Mouse (Mus musculus) right cerebral cortex, postnatal 25 days (tissue): ENCODE results near the gene Alpk1.

Source experiments
- DNase-seq: peaks from one replicate; pipeline ENCODE4 v3.0.0; 2022

Gene Alpk1

DNA sequence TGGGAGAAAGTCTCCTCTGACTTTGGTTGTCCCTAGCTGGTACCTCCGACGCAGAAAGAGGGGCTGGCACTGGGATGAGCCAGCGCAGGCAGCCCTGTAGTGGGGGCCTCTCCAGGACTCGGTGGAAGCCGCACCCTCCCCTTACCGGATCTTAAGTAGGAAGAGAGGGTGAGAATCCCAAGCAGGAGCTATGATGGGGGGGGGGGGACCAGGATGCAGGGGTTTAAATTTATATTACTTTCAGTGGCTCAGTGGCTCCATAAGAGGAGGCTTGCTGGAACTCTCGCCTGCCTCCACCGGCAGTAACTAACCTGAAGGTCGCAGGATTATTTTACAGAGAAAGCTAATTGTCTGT, 152.4 kb downstream of the Alpk1 start:
- DNase-seq = no peak

DNA sequence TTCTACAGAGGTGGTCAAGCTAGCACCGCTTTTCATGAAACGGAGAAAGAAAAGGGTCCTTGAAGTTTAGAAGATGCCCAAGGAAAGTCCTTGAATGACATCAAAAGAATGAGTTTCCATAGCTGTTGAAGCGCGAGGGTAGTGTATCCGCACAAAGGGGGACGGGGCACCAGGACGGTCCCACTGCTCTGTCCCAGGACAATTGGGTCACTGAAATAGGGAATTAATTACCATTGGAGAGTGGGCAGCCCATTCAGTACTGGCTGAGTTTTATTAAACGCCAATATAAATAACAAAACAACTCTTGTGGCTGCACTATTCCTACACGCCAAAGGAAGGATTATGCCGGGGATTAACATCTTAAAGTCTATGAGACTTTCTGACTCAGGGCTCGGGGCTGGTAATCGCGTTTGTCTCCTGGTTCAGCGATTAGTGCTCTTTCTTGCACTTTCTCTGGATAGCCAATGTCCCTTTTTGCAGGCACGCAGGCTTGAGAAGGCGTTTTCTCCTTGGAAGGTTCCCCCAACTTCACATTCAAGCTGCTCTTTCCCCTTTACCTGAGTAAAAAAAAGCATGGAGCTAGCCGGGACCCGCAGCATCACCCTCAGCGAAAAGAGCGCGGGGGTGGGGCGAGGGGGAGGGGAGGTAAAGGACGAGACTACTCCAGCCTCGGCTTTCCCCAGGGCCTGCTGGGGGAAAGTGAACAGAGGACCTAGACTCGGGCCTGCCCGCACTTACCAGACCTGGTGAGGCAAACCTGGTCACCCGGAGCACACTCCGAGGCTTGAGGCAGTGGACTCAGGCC, 153.0 kb downstream of the Alpk1 start:
- no peak for DNase-seq

DNA sequence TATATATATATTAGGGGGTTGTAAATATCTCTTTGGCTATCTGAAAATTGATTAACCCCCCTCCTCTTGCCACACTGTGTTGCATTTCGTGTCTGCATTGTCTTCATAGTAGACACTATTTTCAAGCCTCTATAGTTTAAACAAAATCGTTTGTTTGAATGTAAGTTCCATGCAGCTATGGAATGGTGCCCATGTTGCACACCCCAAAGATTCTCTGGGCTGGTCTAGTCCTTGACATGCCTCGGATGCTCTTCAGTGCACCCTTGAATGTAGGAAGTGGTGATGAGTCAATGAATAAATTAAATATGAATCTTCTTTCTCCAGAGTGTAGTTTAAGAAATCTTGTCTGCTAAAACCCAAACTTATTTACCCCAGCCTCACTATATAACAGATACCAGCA, 153.8 kb downstream of the Alpk1 start:
- no peak for DNase-seq

DNA sequence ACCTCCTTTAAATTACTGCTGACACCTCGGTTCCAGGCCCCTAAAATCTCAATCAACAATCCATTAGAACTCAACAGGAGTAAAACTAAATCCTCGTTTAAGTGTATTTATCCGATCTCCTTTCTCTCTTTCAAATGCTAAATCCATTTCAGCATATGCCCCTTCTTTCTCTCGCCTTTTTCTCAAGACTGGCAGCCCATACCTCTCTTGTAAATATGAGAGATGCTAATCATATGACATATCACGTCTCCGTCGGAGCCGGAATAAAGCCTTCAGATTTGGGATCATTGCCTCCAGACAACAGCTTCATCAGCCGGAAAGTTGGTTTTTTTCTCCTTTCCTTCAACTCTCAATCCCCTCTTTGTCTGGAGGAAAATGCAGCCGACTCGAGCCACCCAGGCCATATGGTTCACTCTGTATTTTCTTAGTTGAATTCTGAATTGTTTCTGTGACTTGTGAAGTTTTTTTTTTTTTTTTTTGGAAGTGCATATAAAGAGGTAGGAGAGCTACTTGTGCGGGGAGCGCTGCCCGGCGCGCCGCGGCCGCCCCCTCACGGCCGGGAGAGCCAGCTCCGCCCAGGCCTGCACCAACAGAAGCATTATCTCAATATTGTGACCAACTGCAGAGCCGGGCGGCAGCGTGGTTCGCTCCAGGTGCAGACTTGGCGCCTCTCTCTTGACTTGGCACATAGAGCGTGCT, 154.5 kb downstream of the Alpk1 start:
- DNase-seq = no peak

DNA sequence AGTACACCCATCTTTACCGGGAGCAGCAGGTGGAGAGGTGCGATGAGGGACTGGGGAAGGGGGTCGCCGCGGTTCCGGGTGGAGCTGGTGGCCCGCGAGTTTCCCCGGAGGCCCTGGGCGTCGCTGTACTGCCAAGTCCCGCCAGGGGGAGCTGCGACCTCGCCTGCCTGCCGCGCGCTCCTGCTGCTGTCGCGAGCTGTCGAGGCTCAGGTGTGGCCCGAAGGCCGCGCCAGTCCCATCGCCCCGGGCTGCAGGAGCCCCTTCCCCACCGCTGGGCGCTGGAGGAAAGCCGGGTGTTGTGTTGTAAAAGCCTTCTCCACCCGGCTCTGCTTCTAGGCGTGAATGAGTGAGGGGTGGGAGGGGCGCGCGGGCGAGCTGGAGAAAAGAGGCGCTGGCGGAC, 155.0 kb downstream of the Alpk1 start:
- peak; percentile 45 for DNase-seq
